Mouse (Mus musculus): ENCODE measurements at regions not wholly inside any gene's neighbourhood (a gene's known extent, or its start where the extent isn't known, plus 50 kb on each side); places are given as distances from the start of the nearest gene placed in this dataset.

GRCm38 (mm10) chr2:30698758-30699535, 104.1 kb downstream of the Cstad start:
- DNase-seq (ENCODE audit: low spot score), result no peak

- no peak for DNase-seq (ENCODE audit: low spot score)
Observed at GRCm38 (mm10) chr2:30697851-30698250, 103.0 kb downstream of the Cstad start.

GRCm38 (mm10) chr2:30695771-30696456, 101.1 kb downstream of the Cstad start:
- no peak for DNase-seq (ENCODE audit: low spot score)

GRCm38 (mm10) chr2:30695041-30695440, 100.2 kb downstream of the Cstad start:
- no peak for DNase-seq (ENCODE audit: low spot score)

GRCm38 (mm10) chr2:30693206-30694035, 98.6 kb downstream of the Cstad start:
- DNase-seq (ENCODE audit: low spot score), result no peak

- no peak for DNase-seq (ENCODE audit: low spot score)
Observed at GRCm38 (mm10) chr2:30692561-30693205, 97.8 kb downstream of the Cstad start.

GRCm38 (mm10) chr2:30691857-30692560, 97.2 kb downstream of the Cstad start:
- no peak for DNase-seq (ENCODE audit: low spot score)

- no peak for DNase-seq (ENCODE audit: low spot score)
Observed at GRCm38 (mm10) chr2:30690925-30691856, 96.4 kb downstream of the Cstad start.

- no peak for DNase-seq (ENCODE audit: low spot score)
Observed at GRCm38 (mm10) chr2:30690307-30690706, 95.5 kb downstream of the Cstad start.

- DNase-seq (ENCODE audit: low spot score), result no peak
Observed at GRCm38 (mm10) chr2:30688402-30688801, 93.6 kb downstream of the Cstad start.

GRCm38 (mm10) chr2:30687121-30687551, 92.3 kb downstream of the Cstad start:
- no peak for DNase-seq (ENCODE audit: low spot score)

GRCm38 (mm10) chr2:30686359-30686758, 91.5 kb downstream of the Cstad start:
- no peak for DNase-seq (ENCODE audit: low spot score)

- no peak for DNase-seq (ENCODE audit: low spot score)
Observed at GRCm38 (mm10) chr2:30685137-30685860, 90.5 kb downstream of the Cstad start.

- no peak for DNase-seq (ENCODE audit: low spot score)
Observed at GRCm38 (mm10) chr2:30684461-30684860, 89.6 kb downstream of the Cstad start.

- DNase-seq (ENCODE audit: low spot score), result no peak
Observed at GRCm38 (mm10) chr2:30682146-30682825, 87.4 kb downstream of the Cstad start.

- no peak for DNase-seq (ENCODE audit: low spot score)
Observed at GRCm38 (mm10) chr2:30681642-30682041, 86.8 kb downstream of the Cstad start.

GRCm38 (mm10) chr2:30679041-30679440, 84.2 kb downstream of the Cstad start:
- DNase-seq (ENCODE audit: low spot score), result no peak

- no peak for DNase-seq (ENCODE audit: low spot score)
Observed at GRCm38 (mm10) chr2:30677498-30677897, 82.7 kb downstream of the Cstad start.
